Mouse (Mus musculus) right cerebral cortex, postnatal 36 days (tissue): ENCODE measurements around the gene Gm4353.
A peak's percentile ranks its signal among the peaks of the same experiment; 100 is the strongest.
"Not testable (repeated sequence)": the region's sequence is repeated elsewhere in the genome, so short reads cannot be mapped to it uniquely, and the experiment has no call there.

Source experiments
- DNase-seq, 2 experiments: peaks; one replicate each; pipeline ENCODE4 v3.0.0; 2022; ENCODE audit warnings: low spot score in 2 of 2, mixed read lengths in 1 of 2

Gene Gm4353

GRCm38 (mm10) chr7:116084366-116084765 lies at the start of gene Gm4353:
Gene Gm4353, minus strand, starts transcription at chr7:116084635.
- not testable (repeated sequence) for DNase-seq

- DNase-seq = peak; percentile 60 to 71
These were observed 47.6 kb upstream of the Gm4353 start for GRCm38 (mm10) chr7:116132078-116132477.

GRCm38 (mm10) chr7:116131390-116131789 lies 47.0 kb upstream of the Gm4353 start:
- no peak for DNase-seq

- no peak for DNase-seq
These were observed 44.9 kb upstream of the Gm4353 start for GRCm38 (mm10) chr7:116129374-116129773.

GRCm38 (mm10) chr7:116128286-116128685 lies 43.9 kb upstream of the Gm4353 start:
- DNase-seq = no peak

- no peak for DNase-seq
These were observed 42.6 kb upstream of the Gm4353 start for GRCm38 (mm10) chr7:116127052-116127451.

GRCm38 (mm10) chr7:116125671-116126070 lies 41.2 kb upstream of the Gm4353 start:
- no peak for DNase-seq

GRCm38 (mm10) chr7:116124057-116124456 lies 39.6 kb upstream of the Gm4353 start:
- no peak for DNase-seq

- no peak for DNase-seq
These were observed 39.2 kb upstream of the Gm4353 start for GRCm38 (mm10) chr7:116123597-116123985.

- no peak for DNase-seq
These were observed 38.7 kb upstream of the Gm4353 start for GRCm38 (mm10) chr7:116122981-116123596.

GRCm38 (mm10) chr7:116121202-116121601 lies 36.8 kb upstream of the Gm4353 start:
- DNase-seq = no peak

- no peak for DNase-seq
These were observed 36.3 kb upstream of the Gm4353 start for GRCm38 (mm10) chr7:116120737-116121136.

- no peak for DNase-seq
These were observed 34.9 kb upstream of the Gm4353 start for GRCm38 (mm10) chr7:116119306-116119857.

- no peak for DNase-seq
These were observed 31.6 kb upstream of the Gm4353 start for GRCm38 (mm10) chr7:116115991-116116390.

- DNase-seq = no peak
These were observed 30.9 kb upstream of the Gm4353 start for GRCm38 (mm10) chr7:116115216-116115930.

GRCm38 (mm10) chr7:116111546-116111945 lies 27.1 kb upstream of the Gm4353 start:
- DNase-seq = no peak

GRCm38 (mm10) chr7:116110661-116111060 lies 26.2 kb upstream of the Gm4353 start:
- no peak for DNase-seq

- DNase-seq = no peak
These were observed 18.7 kb upstream of the Gm4353 start for GRCm38 (mm10) chr7:116103091-116103490.

- no peak for DNase-seq
These were observed 15.6 kb upstream of the Gm4353 start for GRCm38 (mm10) chr7:116099952-116100528.

- DNase-seq = no peak
These were observed 9.0 kb upstream of the Gm4353 start for GRCm38 (mm10) chr7:116093466-116093850.

GRCm38 (mm10) chr7:116092710-116093465 lies 8.5 kb upstream of the Gm4353 start:
- peak; percentile 93 to 96 for DNase-seq

- DNase-seq = no peak
These were observed 23.7 kb downstream of the Gm4353 start for GRCm38 (mm10) chr7:116060739-116061138.
